Mouse (Mus musculus): ENCODE results near the gene Snapc3. TPM values are rescaled to one million over a fixed set of nuclear protein-coding genes. Genes with fewer than 3 reads are reported as not detected.

The Snapc3 gene
- polyA plus RNA-seq, 1 experiment, result 8.0 TPM

DNA sequence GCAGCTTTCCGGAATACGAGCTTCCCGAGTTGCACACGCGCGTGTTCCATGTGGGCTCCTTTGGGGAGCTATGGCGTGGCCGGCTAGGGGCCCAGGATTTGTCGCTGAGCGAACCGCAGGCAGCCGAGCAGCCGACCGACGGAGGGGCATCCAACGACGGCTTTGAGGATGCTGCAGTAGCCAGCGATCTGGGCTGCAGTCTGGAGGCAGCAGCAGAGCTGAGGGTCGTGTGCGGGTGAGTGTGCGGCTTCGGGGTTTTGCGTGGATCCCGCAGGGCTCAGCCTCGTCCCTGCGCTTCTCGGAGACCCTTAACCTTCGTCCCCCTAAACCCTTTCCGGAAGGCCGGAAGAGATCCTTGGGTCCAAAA, 279 bp downstream of the Snapc3 start:
- H3K27ac ChIP-seq (ENCODE audit: control insufficient read depth, insufficient read depth, low read depth, low read length), result no peak overlapping the region
- H3K27me3 ChIP-seq (ENCODE audit: control insufficient read depth, insufficient read depth, low read length), result no peaks in the 10 kb centered on the region
- H3K36me3 ChIP-seq (ENCODE audit: control insufficient read depth, insufficient read depth, low read length), result no peaks in the 10 kb centered on the region
- no peaks in the 10 kb centered on the region for H3K4me1 ChIP-seq (ENCODE audit: control insufficient read depth, insufficient read depth, low read length)
- TF ChIP-seq POLR2A (IDR thresholded peaks at IDR 0.05; ENCODE audit: control insufficient read depth, low read depth, low read length) (no peak), CTCF (IDR thresholded peaks at IDR 0.05; ENCODE audit: control insufficient read depth, insufficient read depth, insufficient replicate concordance, low read depth, low read length) (no peak)
- H3K4me3 ChIP-seq (ENCODE audit: control insufficient read depth, low read depth, low read length), result peak overlapping the region; percentile 75

DNA sequence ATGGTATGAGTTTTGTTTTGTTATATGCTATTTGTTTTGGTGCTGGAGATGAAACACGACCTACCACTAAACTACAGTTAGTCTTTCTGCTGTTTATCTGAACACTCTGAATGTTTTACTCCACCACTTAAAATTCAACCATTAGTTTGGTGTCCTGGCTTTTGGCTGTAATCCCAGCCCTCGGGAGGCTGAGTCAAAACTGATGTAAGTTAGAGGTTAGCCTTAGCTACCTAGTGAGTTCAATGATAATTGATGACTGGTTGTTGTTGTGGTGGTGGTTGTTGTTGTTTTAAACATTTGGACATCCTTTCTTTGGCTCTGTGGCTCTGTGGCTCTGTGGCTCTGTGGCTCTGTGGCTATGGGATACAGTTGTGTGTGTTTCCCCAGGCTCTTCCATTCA, 1.3 kb downstream of the Snapc3 start:
- Histone ChIP-seq H3K27me3 (ENCODE audit: control insufficient read depth, insufficient read depth, low read length) (no peaks in the 10 kb centered on the region), H3K4me3 (ENCODE audit: control insufficient read depth, low read depth, low read length) (no peak overlapping the region), H3K27ac (ENCODE audit: control insufficient read depth, insufficient read depth, low read depth, low read length) (no peak overlapping the region), H3K36me3 (ENCODE audit: control insufficient read depth, insufficient read depth, low read length) (no peaks in the 10 kb centered on the region), H3K4me1 (ENCODE audit: control insufficient read depth, insufficient read depth, low read length) (no peaks in the 10 kb centered on the region)
- TF ChIP-seq POLR2A (IDR thresholded peaks at IDR 0.05; ENCODE audit: control insufficient read depth, low read depth, low read length), result no peak
- no peak for TF ChIP-seq CTCF (IDR thresholded peaks at IDR 0.05; ENCODE audit: control insufficient read depth, insufficient read depth, insufficient replicate concordance, low read depth, low read length)

DNA sequence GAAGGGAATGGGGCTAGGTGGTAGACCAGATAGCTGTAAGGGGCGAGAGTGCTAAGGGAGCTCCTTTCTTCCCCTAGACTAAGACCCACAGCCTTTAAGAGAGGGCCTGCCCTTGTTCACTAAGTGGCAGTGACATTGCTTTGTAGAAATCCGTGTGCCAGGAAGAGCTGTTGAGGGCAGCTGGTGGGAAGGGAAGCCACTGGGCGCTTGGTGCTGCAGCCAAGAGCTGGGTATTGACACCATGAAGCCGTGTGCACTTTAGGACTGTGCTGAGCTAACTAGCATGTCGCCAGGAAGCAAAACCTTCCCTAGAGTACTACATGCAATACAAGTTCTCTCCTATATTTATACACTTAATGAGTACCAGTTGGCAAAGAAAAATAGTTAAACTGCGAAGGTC, 6.1 kb downstream of the Snapc3 start:
- H3K27me3 ChIP-seq (ENCODE audit: control insufficient read depth, insufficient read depth, low read length), result no peaks in the 10 kb centered on the region
- H3K27ac ChIP-seq (ENCODE audit: control insufficient read depth, insufficient read depth, low read depth, low read length), result no peak overlapping the region
- no peaks in the 10 kb centered on the region for H3K36me3 ChIP-seq (ENCODE audit: control insufficient read depth, insufficient read depth, low read length)
- no peak overlapping the region for H3K4me3 ChIP-seq (ENCODE audit: control insufficient read depth, low read depth, low read length)
- no peaks in the 10 kb centered on the region for H3K4me1 ChIP-seq (ENCODE audit: control insufficient read depth, insufficient read depth, low read length)
- TF ChIP-seq POLR2A (IDR thresholded peaks at IDR 0.05; ENCODE audit: control insufficient read depth, low read depth, low read length), result no peak

DNA sequence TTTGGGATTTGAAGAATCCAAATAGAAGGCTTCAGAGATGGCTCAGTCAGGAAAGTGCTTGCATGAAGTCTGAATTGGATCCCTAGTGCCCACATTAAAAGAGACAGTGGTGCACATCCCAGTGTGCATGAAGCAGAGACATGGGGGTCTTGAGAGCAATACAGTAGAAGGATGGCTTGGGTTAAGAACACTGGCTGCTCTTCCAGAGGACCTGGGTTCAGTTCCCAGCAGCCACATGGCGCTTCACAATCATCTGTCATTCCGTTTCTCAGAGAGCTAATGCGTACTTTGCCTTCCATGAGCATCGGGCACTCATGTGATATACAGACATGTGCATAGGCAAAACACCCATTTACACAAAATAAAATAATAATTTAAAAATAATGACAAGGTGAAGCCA, 7.6 kb downstream of the Snapc3 start:
- Histone ChIP-seq H3K4me1 (ENCODE audit: control insufficient read depth, insufficient read depth, low read length) (no peaks in the 10 kb centered on the region), H3K36me3 (ENCODE audit: control insufficient read depth, insufficient read depth, low read length) (no peaks in the 10 kb centered on the region), H3K27me3 (ENCODE audit: control insufficient read depth, insufficient read depth, low read length) (no peaks in the 10 kb centered on the region), H3K4me3 (ENCODE audit: control insufficient read depth, low read depth, low read length) (no peak overlapping the region), H3K27ac (ENCODE audit: control insufficient read depth, insufficient read depth, low read depth, low read length) (no peak overlapping the region)
- TF ChIP-seq CTCF (IDR thresholded peaks at IDR 0.05; ENCODE audit: control insufficient read depth, insufficient read depth, insufficient replicate concordance, low read depth, low read length) (no peak), POLR2A (IDR thresholded peaks at IDR 0.05; ENCODE audit: control insufficient read depth, low read depth, low read length) (no peak)

DNA sequence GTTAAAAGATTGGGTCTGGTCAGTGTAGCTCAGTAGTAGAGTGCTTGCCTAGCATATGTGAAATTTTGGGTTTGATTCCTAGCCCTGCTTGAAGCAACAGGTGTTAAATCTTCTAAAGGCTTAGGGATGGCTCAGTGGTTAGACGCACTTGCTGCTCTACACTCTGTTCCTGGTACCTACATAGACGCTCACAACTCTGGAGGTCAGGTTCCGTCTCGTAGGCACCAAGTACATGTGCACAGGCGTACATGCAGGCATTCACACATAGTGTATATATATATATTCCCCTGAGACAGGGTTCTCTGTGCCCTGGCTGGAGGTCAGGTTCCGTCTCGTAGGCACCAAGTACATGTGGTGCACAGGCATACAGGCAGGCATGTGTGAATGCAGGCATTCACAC, 9.6 kb downstream of the Snapc3 start:
- TF ChIP-seq CTCF (IDR thresholded peaks at IDR 0.05; ENCODE audit: control insufficient read depth, insufficient read depth, insufficient replicate concordance, low read depth, low read length) (no peak), POLR2A (IDR thresholded peaks at IDR 0.05; ENCODE audit: control insufficient read depth, low read depth, low read length) (no peak)
- no peak overlapping the region for H3K27ac ChIP-seq (ENCODE audit: control insufficient read depth, insufficient read depth, low read depth, low read length)
- no peaks in the 10 kb centered on the region for H3K27me3 ChIP-seq (ENCODE audit: control insufficient read depth, insufficient read depth, low read length)
- no peak overlapping the region for H3K4me3 ChIP-seq (ENCODE audit: control insufficient read depth, low read depth, low read length)
- H3K4me1 ChIP-seq (ENCODE audit: control insufficient read depth, insufficient read depth, low read length), result no peaks in the 10 kb centered on the region
- no peaks in the 10 kb centered on the region for H3K36me3 ChIP-seq (ENCODE audit: control insufficient read depth, insufficient read depth, low read length)

DNA sequence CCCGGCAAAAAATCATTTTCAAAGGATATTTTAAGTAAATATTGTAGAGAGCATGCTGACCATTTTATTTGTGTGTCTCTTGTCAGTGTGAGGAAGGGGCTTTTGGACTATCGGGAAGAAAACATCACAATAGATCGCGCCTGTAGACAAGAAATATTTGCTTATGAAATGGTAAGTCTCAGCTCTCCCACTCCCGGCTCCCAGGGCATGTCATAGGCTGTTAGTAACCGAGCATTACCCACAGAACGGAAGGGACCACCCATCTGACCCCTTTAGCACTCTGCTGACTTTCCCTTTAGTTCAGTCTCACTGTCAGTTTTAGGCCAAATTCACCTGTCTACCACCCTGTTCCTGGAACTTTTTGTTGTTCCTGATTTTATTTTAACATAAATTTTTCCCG, 10.2 kb downstream of the Snapc3 start:
- Histone ChIP-seq H3K4me1 (ENCODE audit: control insufficient read depth, insufficient read depth, low read length) (no peaks in the 10 kb centered on the region), H3K36me3 (ENCODE audit: control insufficient read depth, insufficient read depth, low read length) (no peaks in the 10 kb centered on the region), H3K27ac (ENCODE audit: control insufficient read depth, insufficient read depth, low read depth, low read length) (no peak overlapping the region), H3K27me3 (ENCODE audit: control insufficient read depth, insufficient read depth, low read length) (no peaks in the 10 kb centered on the region), H3K4me3 (ENCODE audit: control insufficient read depth, low read depth, low read length) (no peak overlapping the region)
- TF ChIP-seq POLR2A (IDR thresholded peaks at IDR 0.05; ENCODE audit: control insufficient read depth, low read depth, low read length) (no peak), CTCF (IDR thresholded peaks at IDR 0.05; ENCODE audit: control insufficient read depth, insufficient read depth, insufficient replicate concordance, low read depth, low read length) (no peak)

DNA sequence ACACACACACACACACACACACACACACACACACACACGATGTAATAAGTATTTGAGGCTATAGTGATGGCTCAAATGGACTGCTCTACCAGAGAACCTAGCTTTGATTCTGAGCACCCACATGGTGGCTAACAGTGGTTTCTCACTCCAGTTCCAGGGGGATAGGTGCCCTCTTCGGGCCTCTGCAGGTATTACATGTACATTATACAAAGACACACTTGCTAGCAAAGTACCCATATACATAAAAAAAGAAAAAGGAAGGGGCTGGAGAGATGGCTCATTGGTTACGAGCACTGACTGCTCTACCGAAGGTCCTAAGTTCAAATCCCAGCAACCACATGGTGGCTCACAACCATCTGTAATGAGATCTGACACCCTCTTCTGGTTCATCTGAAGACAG, 11.3 kb downstream of the Snapc3 start:
- no peaks in the 10 kb centered on the region for H3K36me3 ChIP-seq (ENCODE audit: control insufficient read depth, insufficient read depth, low read length)
- no peaks in the 10 kb centered on the region for H3K27me3 ChIP-seq (ENCODE audit: control insufficient read depth, insufficient read depth, low read length)
- no peak overlapping the region for H3K27ac ChIP-seq (ENCODE audit: control insufficient read depth, insufficient read depth, low read depth, low read length)
- H3K4me1 ChIP-seq (ENCODE audit: control insufficient read depth, insufficient read depth, low read length), result no peaks in the 10 kb centered on the region
- TF ChIP-seq CTCF (IDR thresholded peaks at IDR 0.05; ENCODE audit: control insufficient read depth, insufficient read depth, insufficient replicate concordance, low read depth, low read length), result no peak
- no peak for TF ChIP-seq POLR2A (IDR thresholded peaks at IDR 0.05; ENCODE audit: control insufficient read depth, low read depth, low read length)
- H3K4me3 ChIP-seq (ENCODE audit: control insufficient read depth, low read depth, low read length), result no peak overlapping the region

DNA sequence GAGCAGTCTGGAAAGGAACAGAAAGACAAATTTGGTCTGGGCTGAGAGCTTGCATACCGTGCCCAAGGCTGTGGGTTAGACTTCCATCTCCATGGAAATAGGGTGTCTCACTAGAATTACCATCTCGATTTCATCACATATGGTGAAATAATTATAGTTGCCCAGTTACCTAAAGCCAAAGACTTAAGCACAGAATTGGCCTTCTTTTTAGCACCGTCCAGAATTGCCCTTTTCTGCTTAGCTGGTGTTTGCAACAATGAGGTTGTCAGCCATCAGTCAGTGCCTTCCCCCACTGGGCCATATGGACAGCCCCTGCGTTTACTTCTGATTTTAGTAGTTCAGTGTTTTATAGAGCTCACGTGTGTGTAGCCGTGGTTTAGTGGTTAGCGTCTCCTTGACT, 14.4 kb downstream of the Snapc3 start:
- Histone ChIP-seq H3K27me3 (ENCODE audit: control insufficient read depth, insufficient read depth, low read length) (no peaks in the 10 kb centered on the region), H3K4me1 (ENCODE audit: control insufficient read depth, insufficient read depth, low read length) (no peaks in the 10 kb centered on the region), H3K27ac (ENCODE audit: control insufficient read depth, insufficient read depth, low read depth, low read length) (no peak overlapping the region), H3K4me3 (ENCODE audit: control insufficient read depth, low read depth, low read length) (no peak overlapping the region), H3K36me3 (ENCODE audit: control insufficient read depth, insufficient read depth, low read length) (no peaks in the 10 kb centered on the region; the same call in 1 of the 2 replicates)
- no peak for TF ChIP-seq POLR2A (IDR thresholded peaks at IDR 0.05; ENCODE audit: control insufficient read depth, low read depth, low read length)
- TF ChIP-seq CTCF (IDR thresholded peaks at IDR 0.05; ENCODE audit: control insufficient read depth, insufficient read depth, insufficient replicate concordance, low read depth, low read length), result no peak
